Mouse (Mus musculus) liver, adult 2 months (tissue): ENCODE measurements at regions not wholly inside any gene's neighbourhood (a gene's known extent, or its start where the extent isn't known, plus 50 kb on each side); places are given as distances from the start of the nearest gene placed in this dataset.
A peak's percentile ranks its signal among the peaks of the same experiment; 100 is the strongest.

Source experiments
- DNase-seq: peaks from one replicate; pipeline ENCODE4 v3.0.0-alpha.2; 2011; ENCODE audit warnings: low read depth, low spot score; ENCODE audit errors: extremely low read depth
- H3K27ac ChIP-seq: fragments of 200-500 bp; replicated peaks from 2 replicates; pipeline ENCODE4 v1.5.1; 2012; ENCODE audit warnings: low read depth, mild to moderate bottlenecking, control low read depth, inconsistent platforms, low read length; ENCODE audit not compliant: insufficient read depth
- H3K27me3 ChIP-seq: fragments of 200-500 bp; 2 replicates; pipeline ENCODE4 v1.6.1; 2012; ENCODE audit warnings: mild to moderate bottlenecking, moderate library complexity, low read length, inconsistent platforms; ENCODE audit not compliant: control insufficient read depth, insufficient read depth
- H3K36me3 ChIP-seq: fragments of 200-500 bp; 2 replicates; pipeline ENCODE4 v1.6.1; 2012; ENCODE audit warnings: low read length, inconsistent platforms; ENCODE audit not compliant: control insufficient read depth, insufficient read depth
- H3K4me1 ChIP-seq: fragments of 200-500 bp; 2 replicates; pipeline ENCODE4 v1.6.1; 2011; ENCODE audit warnings: low read length; ENCODE audit not compliant: control insufficient read depth, insufficient read depth
- H3K4me3 ChIP-seq: fragments of 200-500 bp; 2 replicates; pipeline ENCODE4 v1.5.1; 2011; ENCODE audit warnings: low read depth, mild to moderate bottlenecking, control low read depth, low read length, moderate library complexity; ENCODE audit not compliant: insufficient read depth
- H3K79me2 ChIP-seq: fragments of 200-500 bp; 2 replicates; pipeline ENCODE4 v1.6.1; 2012; ENCODE audit warnings: inconsistent platforms, mild to moderate bottlenecking, low read length, moderate library complexity; ENCODE audit not compliant: control insufficient read depth, insufficient read depth
- H3K9ac ChIP-seq: fragments of 200-500 bp; 2 replicates; pipeline ENCODE4 v1.6.1; 2012; ENCODE audit warnings: low read depth, mild to moderate bottlenecking, control low read depth, inconsistent platforms, low read length
- CTCF ChIP-seq: fragments of 200-500 bp; IDR thresholded peaks from 2 replicates; pipeline ENCODE4 v1.5.1; 2011; ENCODE audit warnings: low read depth, low read length, control low read depth
- POLR2A ChIP-seq: fragments of 200-500 bp; IDR thresholded peaks from 2 replicates; pipeline ENCODE4 v1.6.1; 2011; ENCODE audit warnings: low read length, control low read depth; ENCODE audit not compliant: insufficient read depth; ENCODE audit errors: extremely low read depth
- WGBS: fragments of 180-500 bp; shearing (Covaris S2); methylation state at CpG from one replicate; pipeline ENCODE4 v1.1.7; 2018; 5-methylcytosine and 5-hydroxymethylcytosine counted together

DNA sequence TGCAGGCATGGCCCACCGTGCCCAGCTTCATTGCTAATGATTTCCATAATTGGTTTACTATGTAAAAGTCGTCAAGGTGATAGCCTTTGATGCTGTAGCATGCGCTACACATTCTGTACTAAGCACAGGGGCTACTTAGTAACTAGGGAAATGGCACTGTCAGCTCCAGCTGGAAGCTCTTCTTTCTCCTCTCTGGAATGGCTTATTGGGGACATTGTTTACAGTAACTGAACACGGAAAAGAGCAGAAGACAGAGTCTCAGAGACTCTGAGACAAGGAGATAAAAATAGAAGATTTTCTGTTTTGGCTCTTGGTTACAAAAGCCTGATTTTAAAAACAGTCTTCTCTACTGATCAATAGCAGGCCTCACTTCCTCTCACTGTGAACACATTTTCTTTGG lies 178.3 kb downstream of the Ktn1 start:
- Histone ChIP-seq H3K36me3 (no peaks in the 10 kb centered on the region), H3K27me3 (no peaks in the 10 kb centered on the region), H3K27ac (no peak overlapping the region), H3K79me2 (no peaks in the 10 kb centered on the region), H3K9ac (no peak overlapping the region), H3K4me1 (peaks cover 2% of the 10 kb centered on the region), H3K4me3 (no peak overlapping the region)
- DNase-seq, result no peak
- 79% methylated on average over 4 of the region's 4 CpGs for WGBS
- TF ChIP-seq CTCF (no peak), POLR2A (no peak)

GRCm38 (mm10) chr14:47827623-47828022 lies 179.4 kb downstream of the Ktn1 start:
- no peaks in the 10 kb centered on the region for H3K27me3 ChIP-seq
- peak; percentile 55 for DNase-seq
- no peak overlapping the region for H3K9ac ChIP-seq
- no peaks in the 10 kb centered on the region for H3K79me2 ChIP-seq
- no peak overlapping the region for H3K27ac ChIP-seq
- TF ChIP-seq CTCF (no peak), POLR2A (no peak)
- no peak overlapping the region for H3K4me3 ChIP-seq
- peaks cover 2% of the 10 kb centered on the region for H3K4me1 ChIP-seq
- H3K36me3 ChIP-seq, result no peaks in the 10 kb centered on the region
- 49% methylated on average over 2 of the region's 2 CpGs for WGBS

- H3K4me1 ChIP-seq, result peaks cover 3% of the 10 kb centered on the region
- no peak overlapping the region for H3K9ac ChIP-seq
- H3K36me3 ChIP-seq, result no peaks in the 10 kb centered on the region
- H3K4me3 ChIP-seq, result no peak overlapping the region
- no peak overlapping the region for H3K27ac ChIP-seq
- H3K27me3 ChIP-seq, result no peaks in the 10 kb centered on the region
- no peaks in the 10 kb centered on the region for H3K79me2 ChIP-seq
- WGBS, result 31% methylated on average over 10 of the region's 10 CpGs
- TF ChIP-seq POLR2A, result no peak
- no peak for TF ChIP-seq CTCF
- DNase-seq, result peak; percentile 92
These were observed 185.4 kb downstream of the Ktn1 start for GRCm38 (mm10) chr14:47833696-47834095.

DNA sequence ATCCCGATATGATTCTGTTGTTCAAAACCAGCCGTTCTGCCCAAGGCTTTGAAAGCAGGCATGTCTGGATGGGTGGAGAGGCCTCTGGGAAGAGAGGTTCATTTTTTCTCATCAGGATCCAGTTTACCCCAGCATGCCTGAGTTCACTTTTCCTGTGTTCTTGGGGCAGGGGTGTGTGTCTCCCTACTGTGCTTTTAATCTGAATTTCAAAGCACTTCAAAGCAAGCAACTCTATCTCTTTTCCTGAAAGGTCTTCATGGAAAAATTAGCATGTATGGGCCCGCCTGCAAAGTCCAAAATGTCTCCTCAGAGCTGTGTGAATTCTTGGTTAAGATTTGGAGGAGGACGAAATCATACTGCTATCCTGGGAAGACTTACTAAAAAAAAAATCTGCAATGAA lies 187.2 kb downstream of the Ktn1 start:
- TF ChIP-seq POLR2A (no peak), CTCF (no peak)
- WGBS, result 90% methylated on average over 4 of the region's 4 CpGs
- Histone ChIP-seq H3K36me3 (no peaks in the 10 kb centered on the region), H3K9ac (no peak overlapping the region), H3K27ac (no peak overlapping the region), H3K4me1 (peaks cover 3% of the 10 kb centered on the region), H3K4me3 (no peak overlapping the region), H3K79me2 (no peaks in the 10 kb centered on the region), H3K27me3 (no peaks in the 10 kb centered on the region)
- no peak for DNase-seq

- no peaks in the 10 kb centered on the region for H3K79me2 ChIP-seq
- 82% methylated on average over 6 of the region's 6 CpGs for WGBS
- DNase-seq, result no peak
- H3K27ac ChIP-seq, result no peak overlapping the region
- no peak for TF ChIP-seq CTCF
- TF ChIP-seq POLR2A, result no peak
- no peaks in the 10 kb centered on the region for H3K27me3 ChIP-seq
- H3K4me3 ChIP-seq, result no peak overlapping the region
- no peak overlapping the region for H3K9ac ChIP-seq
- H3K4me1 ChIP-seq, result no peaks in the 10 kb centered on the region
- no peaks in the 10 kb centered on the region for H3K36me3 ChIP-seq
These were observed 191.4 kb downstream of the Ktn1 start for GRCm38 (mm10) chr14:47839493-47840215.

DNA sequence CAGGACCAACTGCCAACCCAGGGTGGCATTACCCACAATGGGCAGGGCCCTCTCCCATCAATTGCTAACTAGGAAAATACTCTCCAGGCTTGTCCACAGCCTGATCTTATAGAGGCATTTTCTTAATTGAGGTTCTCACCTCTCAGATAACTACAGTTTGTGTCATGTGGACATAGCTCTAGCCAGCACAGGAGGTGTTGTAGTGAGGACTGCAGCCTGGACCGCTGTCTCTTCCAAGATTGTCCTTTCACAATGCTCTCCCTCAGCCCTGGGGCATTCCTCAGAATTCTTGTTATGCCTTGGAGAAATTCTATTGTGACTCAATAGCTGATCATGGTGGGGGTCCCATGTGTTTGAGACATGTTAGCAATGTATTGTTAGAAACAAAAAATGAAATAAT lies 196.1 kb downstream of the Ktn1 start:
- TF ChIP-seq CTCF, result no peak
- no peak for TF ChIP-seq POLR2A
- H3K9ac ChIP-seq, result no peak overlapping the region
- no peak overlapping the region for H3K4me3 ChIP-seq
- no peaks in the 10 kb centered on the region for H3K36me3 ChIP-seq
- H3K4me1 ChIP-seq, result no peaks in the 10 kb centered on the region
- no peak for DNase-seq
- no peaks in the 10 kb centered on the region for H3K79me2 ChIP-seq
- H3K27me3 ChIP-seq, result no peaks in the 10 kb centered on the region
- no peak overlapping the region for H3K27ac ChIP-seq
- 76% methylated on average over 1 of the region's 1 CpGs for WGBS
